Mouse (Mus musculus) right cerebral cortex, postnatal 4 days (tissue): Measurements from ENCODE around the gene Gpbar1.
A peak's percentile ranks its signal among the peaks of the same experiment; 100 is the strongest.
"Not testable (repeated sequence)": the region's sequence is repeated elsewhere in the genome, so short reads cannot be mapped to it uniquely, and the experiment has no call there.

Experiments
- DNase-seq: peaks from one replicate; pipeline ENCODE4 v3.0.0-alpha.2; 2022

Gpbar1 gene

GRCm38 (mm10) chr1:74278988-74279387 is 638 bp downstream of the Gpbar1 start:
- no peak for DNase-seq

- no peak for DNase-seq
Measured at GRCm38 (mm10) chr1:74280591-74281325, 2.4 kb downstream of the Gpbar1 start.

DNA sequence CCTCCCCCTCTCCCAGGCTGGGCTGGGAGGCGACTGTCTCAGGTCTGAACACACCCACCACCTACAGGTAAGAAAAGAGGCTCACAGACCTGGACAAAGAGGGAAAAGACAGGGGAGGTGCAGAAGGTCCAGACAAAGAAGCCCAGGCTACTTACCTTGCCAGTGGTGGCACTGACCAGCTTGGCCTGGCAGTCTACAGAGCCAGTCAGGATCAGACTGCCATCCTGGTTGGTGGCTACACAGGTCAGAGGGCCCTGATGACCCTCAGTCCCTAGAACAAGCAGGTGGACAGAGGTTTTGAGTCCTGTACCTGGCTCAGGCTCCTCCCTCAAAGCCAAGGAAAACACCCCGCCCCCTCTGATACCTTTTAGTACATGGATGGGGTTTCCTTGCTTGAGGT is 3.0 kb downstream of the Gpbar1 start:
- no peak for DNase-seq

DNA sequence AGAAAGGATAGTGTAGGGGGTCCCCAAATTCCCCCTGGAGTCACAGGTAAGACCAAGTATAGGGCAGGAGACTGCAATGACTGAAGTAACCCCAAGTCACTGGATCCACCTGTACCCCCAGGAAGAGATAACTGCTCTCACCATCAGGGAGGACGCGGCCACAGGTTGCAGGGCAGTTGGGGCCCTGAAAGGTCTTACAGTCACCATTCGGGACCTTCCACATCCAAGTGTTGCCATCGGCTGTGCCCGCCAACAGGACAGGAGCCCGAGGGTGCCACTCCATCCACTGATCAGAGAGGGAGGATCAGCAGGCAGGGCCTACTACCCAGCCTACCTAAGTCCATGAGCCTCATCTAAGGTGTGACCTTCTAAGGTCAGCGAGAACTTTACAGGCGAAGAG is 3.5 kb downstream of the Gpbar1 start:
- DNase-seq = no peak

- no peak for DNase-seq
Measured at GRCm38 (mm10) chr1:74282896-74283625, 4.7 kb downstream of the Gpbar1 start.

- DNase-seq = peak; percentile 52
Measured at GRCm38 (mm10) chr1:74283686-74284463, 5.5 kb downstream of the Gpbar1 start.

- DNase-seq = peak; percentile 97
Measured at GRCm38 (mm10) chr1:74284543-74285160, 6.3 kb downstream of the Gpbar1 start, which contains the start of the genes Aamp and Pnkd. Gene Aamp (minus strand): TSS chr1:74284738. Gene Pnkd (plus strand): TSS chr1:74284930.

DNA sequence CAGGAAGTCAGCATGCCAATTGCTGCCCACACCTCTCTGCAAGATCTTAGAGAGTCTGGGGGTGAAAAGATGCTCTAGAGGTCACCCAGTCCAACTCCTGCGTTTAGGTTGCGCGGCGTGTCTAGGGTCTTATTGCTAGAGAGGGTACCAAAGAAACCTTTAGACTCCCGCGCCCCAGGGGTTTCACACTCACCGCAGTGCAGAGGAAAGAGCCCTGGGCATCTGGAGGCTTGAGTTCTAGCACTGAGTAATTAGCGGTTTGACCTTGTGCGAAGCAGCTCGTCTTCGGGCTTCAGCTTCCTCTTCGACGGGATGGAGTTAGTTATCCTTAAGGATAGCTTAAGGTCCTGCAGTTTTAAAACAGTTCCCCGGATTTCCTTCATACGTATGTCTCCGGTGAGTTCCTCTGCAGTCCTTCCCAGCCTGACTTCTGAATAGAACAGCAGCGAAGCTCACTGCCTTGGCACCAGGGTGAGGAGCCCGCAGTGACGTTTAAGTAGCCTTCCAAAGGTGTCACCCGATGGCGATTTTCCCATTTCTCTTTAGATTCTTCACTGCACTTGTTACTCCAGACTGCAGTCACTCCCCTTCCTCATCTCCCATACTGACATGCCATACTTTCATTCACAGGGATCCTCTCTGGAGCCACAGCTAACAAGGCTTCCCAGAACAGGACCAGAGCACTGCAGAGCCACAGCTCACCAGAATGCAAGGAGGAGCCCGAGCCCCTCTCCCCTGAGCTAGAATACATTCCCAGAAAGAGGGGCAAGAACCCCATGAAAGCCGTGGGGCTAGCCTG is 7.1 kb downstream of the Gpbar1 start:
- DNase-seq = peak; percentile 28

- not testable (repeated sequence) for DNase-seq
Measured at GRCm38 (mm10) chr1:74286869-74287607, 8.7 kb downstream of the Gpbar1 start.

- no peak for DNase-seq
Measured at GRCm38 (mm10) chr1:74288327-74288726, 10.0 kb downstream of the Gpbar1 start.

DNA sequence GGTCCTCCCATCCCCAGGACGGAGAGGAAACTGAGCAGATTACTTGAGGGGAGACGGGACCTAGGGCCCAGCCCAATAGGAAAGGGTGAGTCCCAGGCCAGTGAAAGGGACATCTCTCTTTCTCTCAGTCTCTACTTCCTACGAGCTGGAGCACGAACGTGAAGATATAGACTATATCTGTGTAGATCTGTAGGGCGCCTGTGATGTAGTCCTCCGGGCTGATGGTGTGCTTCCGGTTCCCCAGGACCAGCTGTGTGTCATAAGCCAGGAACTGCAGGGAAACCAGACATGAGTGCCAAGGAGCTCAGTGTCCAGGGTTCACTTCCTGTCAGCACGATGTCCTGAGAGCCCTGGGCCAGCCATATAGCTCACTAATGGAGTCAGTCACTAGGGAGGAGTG is 10.9 kb downstream of the Gpbar1 start:
- DNase-seq = no peak

DNA sequence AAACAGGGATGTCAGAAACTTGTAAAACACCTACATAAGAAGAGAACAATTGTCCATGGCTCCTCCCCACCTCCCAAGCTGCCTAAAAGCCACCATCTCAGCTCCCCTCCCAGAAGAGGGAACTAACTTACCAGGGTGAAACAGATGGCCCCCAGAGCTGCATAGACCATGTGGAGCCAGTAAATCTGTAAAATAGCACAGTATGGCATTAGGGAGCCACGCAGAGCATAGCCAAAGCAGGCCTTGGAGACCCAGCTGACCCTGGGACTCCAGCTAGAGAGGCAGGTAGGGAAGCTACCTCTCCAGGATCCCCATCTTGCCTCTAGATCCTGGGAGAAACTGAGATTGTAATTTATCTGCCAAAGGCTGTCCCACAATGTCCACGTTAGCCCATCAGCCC is 11.4 kb downstream of the Gpbar1 start:
- DNase-seq = no peak

DNA sequence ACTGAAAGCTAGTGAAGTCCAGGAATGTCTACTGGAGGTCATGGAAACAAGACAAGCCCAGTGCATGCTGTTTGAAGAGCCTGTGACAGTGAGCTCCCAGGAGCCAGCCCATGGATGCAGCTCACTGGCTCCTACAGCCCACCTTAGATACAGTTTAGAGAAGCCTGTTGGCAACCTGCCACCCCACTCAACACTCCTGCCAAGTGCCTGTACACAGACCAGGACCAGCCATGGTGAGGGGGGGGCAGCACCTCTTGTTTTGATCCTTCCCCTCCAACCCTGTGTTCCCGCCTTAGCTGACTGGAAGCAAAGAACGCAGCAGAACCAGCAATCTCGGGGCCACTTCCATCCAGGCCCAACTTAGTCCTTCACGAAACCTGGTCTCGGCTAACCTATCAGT is 11.8 kb downstream of the Gpbar1 start:
- peak; percentile 37 for DNase-seq

DNA sequence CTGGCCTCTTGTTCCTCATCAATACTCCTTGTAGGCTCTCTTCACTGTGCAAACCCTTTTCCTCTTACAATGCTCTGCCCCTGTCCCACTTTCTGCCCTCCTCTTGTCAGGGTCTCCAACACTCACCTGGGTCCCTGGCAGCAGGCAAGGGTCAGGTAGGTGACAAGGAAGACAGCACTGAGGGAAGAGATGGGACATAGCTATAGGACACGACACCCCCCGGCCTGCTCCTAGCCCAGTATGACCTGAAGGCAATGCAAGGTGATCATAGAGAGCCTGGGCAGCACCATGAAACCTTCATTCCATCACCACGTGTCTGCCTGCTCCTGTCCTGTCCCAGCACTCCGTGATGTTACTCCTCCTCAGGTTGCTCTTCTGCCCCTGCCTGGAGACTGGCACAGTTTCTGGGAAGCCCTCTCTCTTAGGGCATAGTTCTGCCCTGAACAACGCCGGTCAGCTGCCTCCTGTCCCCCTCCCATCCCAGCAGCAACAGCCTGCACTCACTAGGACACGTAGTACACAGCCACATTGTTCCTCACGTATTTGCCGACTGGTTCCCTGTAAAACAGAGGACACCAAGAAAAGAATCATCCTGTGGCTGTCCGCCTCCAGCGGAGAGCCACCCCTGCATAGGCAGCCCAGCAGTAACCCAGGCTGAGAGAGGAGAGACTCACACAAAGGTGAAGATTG is 14.1 kb downstream of the Gpbar1 start:
- no peak for DNase-seq

DNA sequence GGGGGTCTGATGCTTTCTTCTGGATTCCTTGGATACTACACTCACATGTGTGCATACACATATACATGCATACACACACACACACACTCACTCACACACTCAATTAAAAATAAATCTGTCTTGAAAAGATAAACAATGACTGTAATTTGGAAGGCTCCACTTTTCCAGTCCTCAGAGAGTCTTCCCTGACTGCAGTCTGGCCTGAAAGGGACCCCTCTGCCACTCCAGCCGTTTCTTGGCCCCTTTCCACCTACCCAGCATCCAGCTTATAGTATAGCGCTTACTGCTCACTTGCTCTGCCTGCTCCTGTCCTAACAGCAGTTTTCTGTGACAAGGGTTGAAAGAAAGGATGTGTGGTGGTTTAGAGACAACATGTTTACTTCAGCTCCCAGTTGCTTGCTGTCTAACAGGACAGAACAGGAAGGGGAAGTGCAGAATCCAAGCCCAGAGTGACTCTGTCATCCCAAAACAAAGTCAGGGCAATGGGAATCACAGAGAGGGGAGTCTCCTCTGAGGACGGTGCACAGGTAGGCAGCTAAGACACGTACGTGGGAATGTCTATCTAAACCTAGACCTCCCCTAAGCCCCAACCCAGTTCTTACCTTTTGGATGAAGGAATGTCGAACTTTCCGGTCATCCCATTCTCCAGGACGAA is 15.1 kb downstream of the Gpbar1 start:
- DNase-seq = no peak

GRCm38 (mm10) chr1:74294090-74294643 is 15.8 kb downstream of the Gpbar1 start:
- DNase-seq = no peak

DNA sequence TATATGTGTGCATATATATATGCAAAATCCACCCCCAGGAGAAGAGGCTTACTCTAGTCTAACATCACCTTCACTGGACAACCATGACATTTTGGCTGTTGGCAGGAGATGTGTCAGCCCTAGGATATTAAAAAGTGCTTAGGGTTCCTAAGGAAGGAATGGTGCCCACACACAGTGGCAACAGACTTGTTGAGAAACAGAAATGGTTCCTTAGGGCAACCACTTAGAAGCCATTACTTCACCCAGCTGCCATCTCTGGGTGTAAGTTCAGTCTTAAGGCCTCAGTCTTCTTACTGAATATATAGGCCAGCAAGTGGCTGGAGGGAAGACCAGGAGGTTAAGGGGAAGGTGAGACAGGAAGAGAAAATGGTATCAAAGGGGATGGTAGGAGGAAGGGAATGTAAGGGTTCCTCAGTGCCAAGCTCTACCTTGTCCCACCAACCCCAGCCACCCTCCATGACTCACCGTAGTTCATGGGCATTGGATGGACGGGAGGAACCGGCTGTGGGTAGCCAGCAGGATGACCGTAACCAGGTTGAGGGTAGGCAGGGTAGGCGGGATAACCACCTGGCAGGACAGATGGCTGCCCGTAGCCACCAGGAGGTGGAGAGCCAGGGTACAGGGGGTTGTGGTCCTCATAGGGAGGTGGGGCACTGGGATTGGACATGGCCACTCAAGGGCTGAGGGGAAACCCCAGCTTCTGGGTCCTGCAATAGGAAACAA is 16.5 kb downstream of the Gpbar1 start:
- DNase-seq = no peak

DNA sequence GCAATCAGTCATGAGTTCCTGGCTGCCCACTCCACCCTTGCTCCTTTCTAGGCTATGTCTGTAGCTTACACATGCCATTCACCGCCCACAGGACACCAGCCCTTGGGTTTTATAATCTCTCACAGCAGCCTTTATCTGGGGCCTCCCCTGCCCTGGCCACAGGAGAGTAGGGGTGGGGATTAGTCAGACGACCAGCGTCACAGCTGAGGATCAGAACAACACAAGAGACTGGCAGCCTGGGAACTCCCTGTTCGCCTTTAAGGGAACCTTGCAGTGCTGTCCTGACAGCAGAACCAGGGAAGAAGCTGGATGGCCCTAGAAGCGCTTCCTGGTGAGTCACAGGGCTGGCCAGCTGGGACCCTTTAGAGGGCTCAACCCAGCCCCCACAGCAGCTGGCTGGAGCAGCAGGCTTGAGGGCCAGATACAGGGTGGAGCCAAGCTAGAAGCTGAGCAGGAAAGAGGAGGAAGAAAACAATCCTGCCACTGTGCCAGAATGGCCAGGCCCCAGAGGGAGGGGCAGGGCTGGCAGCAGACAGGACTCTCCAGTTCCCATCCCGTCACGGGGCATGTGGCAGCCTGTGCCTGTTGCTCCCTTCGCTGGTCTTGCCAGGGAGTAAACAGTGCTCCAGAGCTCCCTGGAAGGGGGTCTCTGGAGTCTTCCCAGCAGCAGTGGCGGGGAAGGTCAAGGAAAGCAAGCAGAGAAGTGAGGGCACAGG is 17.3 kb downstream of the Gpbar1 start:
- peak; percentile 62 for DNase-seq

DNA sequence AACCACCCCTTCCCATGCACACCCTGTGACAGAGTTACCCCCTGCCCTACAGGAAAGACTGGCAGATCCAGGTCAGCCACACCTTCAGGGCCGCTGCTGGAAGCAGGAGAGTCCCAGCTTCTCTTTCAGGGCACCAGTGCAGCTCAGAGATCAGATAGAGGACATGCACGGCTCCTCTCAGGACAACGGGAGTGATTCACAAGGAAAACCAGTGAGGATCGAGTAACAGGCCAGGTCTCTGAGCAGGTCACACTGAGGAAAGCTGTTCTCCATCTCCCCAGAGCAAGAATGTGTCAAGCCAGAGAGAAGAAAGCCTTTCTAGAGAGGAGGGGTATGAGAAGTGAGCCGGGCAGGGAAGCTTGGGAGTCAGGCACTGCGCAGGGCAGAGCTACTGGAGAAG is 18.1 kb downstream of the Gpbar1 start:
- DNase-seq = no peak
